Mouse (Mus musculus) G1E (cell line): ENCODE data around the gene 3425401B19Rik. TPM values are rescaled to one million over a fixed set of nuclear protein-coding genes. Genes with fewer than 3 reads are reported as not detected.

Experiments used
- ATAC-seq: 2 replicates; pipeline ENCODE4 v1.8.0; 2016; ENCODE audit warnings: mild to moderate bottlenecking; ENCODE audit not compliant: insufficient number of reproducible peaks, poor library complexity, low FRiP score, severe bottlenecking; ENCODE audit errors: extremely low read depth
- DNase-seq: peaks from one replicate; pipeline ENCODE4 v3.0.0; 2012; ENCODE audit warnings: low spot score
- H3K27me3 ChIP-seq: 2 replicates; pipeline ENCODE4 v1.6.1; 2012; ENCODE audit warnings: mild to moderate bottlenecking, low read length, inconsistent platforms; ENCODE audit not compliant: insufficient read depth
- H3K36me3 ChIP-seq: replicated peaks from 2 replicates; pipeline ENCODE3; 2012; ENCODE audit warnings: mild to moderate bottlenecking, inconsistent platforms
- H3K4me1 ChIP-seq: 2 replicates; pipeline ENCODE4 v1.6.1; 2012; ENCODE audit warnings: low read depth, low read length, inconsistent platforms, mixed read lengths; ENCODE audit not compliant: insufficient read depth
- H3K4me3 ChIP-seq: 2 replicates; pipeline ENCODE4 v1.5.1; 2012; ENCODE audit warnings: low read depth, mild to moderate bottlenecking, inconsistent platforms, low read length, moderate library complexity, mixed read lengths
- H3K9me3 ChIP-seq: replicated peaks from 2 replicates; pipeline ENCODE4 v1.6.1; 2012; ENCODE audit warnings: inconsistent platforms
- CTCF ChIP-seq: IDR thresholded peaks from 2 replicates; pipeline ENCODE4 v1.5.1; 2012; ENCODE audit warnings: low read depth, low read length, inconsistent platforms, mixed read lengths
- GATA1 ChIP-seq: IDR thresholded peaks from 2 replicates; pipeline ENCODE4 v1.6.1; 2012; ENCODE audit warnings: borderline replicate concordance, low read length, inconsistent platforms, mixed read lengths
- GATA2 ChIP-seq: IDR thresholded peaks from 2 replicates; pipeline ENCODE4 v1.6.1; 2012; ENCODE audit warnings: low read depth, low read length, inconsistent platforms, borderline replicate concordance
- POLR2AphosphoS5 ChIP-seq: IDR thresholded peaks from 2 replicates; pipeline ENCODE4 v1.6.1; 2012; ENCODE audit warnings: low read depth, low read length, inconsistent platforms; ENCODE audit not compliant: insufficient replicate concordance
- TAL1 ChIP-seq: conservative IDR thresholded peaks from 2 replicates; pipeline ENCODE4 v1.6.1; 2012; ENCODE audit warnings: low read depth, low read length, inconsistent platforms, mixed read lengths
- polyA plus RNA-seq: library from polyadenylated mRNA; stranded (reverse); fragments of >175 nt; gene quantifications from 2 replicates; pipeline ENCODE4 v1.2.3, GENCODE M21; 2012
- total RNA-seq, 2 experiments: library from RNA; stranded (forward) in 1 of 2; stranded (reverse) in 1 of 2; fragments of 200-1000 nt in 1 of 2; fragments of >200 nt in 1 of 2; fragmentation: Nextera tagmentation in 1 of 2; gene quantifications; 2 replicates each; pipeline ENCODE4 v1.2.3; 2014 to 2017

Gene 3425401B19Rik
- total and polyA plus RNA-seq, 3 experiments: 0.05 TPM; not detected in 2

- no peaks in the 10 kb centered on the region for H3K36me3 ChIP-seq
- DNase-seq (no peak), ATAC-seq (no peak)
- H3K4me3 ChIP-seq: no peak overlapping the region
- no peaks in the 10 kb centered on the region for H3K27me3 ChIP-seq
- H3K4me1 ChIP-seq: no peaks in the 10 kb centered on the region
- no peak for TF ChIP-seq POLR2AphosphoS5
- TF ChIP-seq CTCF: no peak
- TF ChIP-seq GATA2: no peak
- no peak for TF ChIP-seq GATA1
- no peak for TF ChIP-seq TAL1
- H3K9me3 ChIP-seq: peaks cover 31% of the 10 kb centered on the region
Observed at GRCm38 (mm10) chr14:32696344-32696743, 11.3 kb upstream of the 3425401B19Rik start.

GRCm38 (mm10) chr14:32695906-32696305 is 10.8 kb upstream of the 3425401B19Rik start:
- H3K4me1 ChIP-seq: no peaks in the 10 kb centered on the region
- TF ChIP-seq POLR2AphosphoS5: no peak
- no peak for TF ChIP-seq TAL1
- no peak for TF ChIP-seq GATA2
- TF ChIP-seq CTCF: no peak
- TF ChIP-seq GATA1: no peak
- no peak overlapping the region for H3K4me3 ChIP-seq
- no peak for DNase-seq
- H3K9me3 ChIP-seq: peaks cover 28% of the 10 kb centered on the region
- no peaks in the 10 kb centered on the region for H3K36me3 ChIP-seq
- H3K27me3 ChIP-seq: no peaks in the 10 kb centered on the region
- no peak for ATAC-seq

- Histone ChIP-seq H3K36me3 (no peaks in the 10 kb centered on the region), H3K9me3 (peaks cover 74% of the 10 kb centered on the region), H3K4me1 (no peaks in the 10 kb centered on the region), H3K27me3 (no peaks in the 10 kb centered on the region; the same call in 1 of the 2 replicates), H3K4me3 (no peak overlapping the region)
- TF ChIP-seq GATA1: no peak
- TF ChIP-seq TAL1: no peak
- TF ChIP-seq CTCF: no peak
- no peak for TF ChIP-seq GATA2
- no peak for TF ChIP-seq POLR2AphosphoS5
- no peak for DNase-seq
- ATAC-seq: no peak
Observed at GRCm38 (mm10) chr14:32684735-32685105, 373 bp downstream of the 3425401B19Rik start.

GRCm38 (mm10) chr14:32683982-32684734 is 935 bp downstream of the 3425401B19Rik start:
- no peak for DNase-seq
- Histone ChIP-seq H3K4me3 (no peak overlapping the region), H3K9me3 (peaks cover 76% of the 10 kb centered on the region), H3K27me3 (no peaks in the 10 kb centered on the region; the same call in 1 of the 2 replicates), H3K4me1 (no peaks in the 10 kb centered on the region), H3K36me3 (no peaks in the 10 kb centered on the region)
- ATAC-seq: no peak
- TF ChIP-seq POLR2AphosphoS5 (no peak), TAL1 (no peak), GATA1 (no peak), CTCF (no peak), GATA2 (no peak)

- no peaks in the 10 kb centered on the region for H3K4me1 ChIP-seq
- TF ChIP-seq POLR2AphosphoS5 (no peak), GATA1 (no peak), GATA2 (no peak)
- H3K36me3 ChIP-seq: no peaks in the 10 kb centered on the region
- peaks cover 73% of the 10 kb centered on the region for H3K9me3 ChIP-seq
- no peak for DNase-seq
- no peaks in the 10 kb centered on the region; the same call in 1 of the 2 replicates for H3K27me3 ChIP-seq
- no peak overlapping the region for H3K4me3 ChIP-seq
- no peak for ATAC-seq
Observed at GRCm38 (mm10) chr14:32683251-32683838, 1.7 kb downstream of the 3425401B19Rik start.

- H3K36me3 ChIP-seq: no peaks in the 10 kb centered on the region
- DNase-seq (no peak), ATAC-seq (no peak)
- no peaks in the 10 kb centered on the region for H3K4me1 ChIP-seq
- TF ChIP-seq GATA2 (no peak), POLR2AphosphoS5 (no peak), TAL1 (no peak), CTCF (no peak), GATA1 (no peak)
- H3K4me3 ChIP-seq: no peak overlapping the region
- no peaks in the 10 kb centered on the region; the same call in 1 of the 2 replicates for H3K27me3 ChIP-seq
- peaks cover 79% of the 10 kb centered on the region for H3K9me3 ChIP-seq
Observed at GRCm38 (mm10) chr14:32682536-32682935, 2.6 kb downstream of the 3425401B19Rik start.

GRCm38 (mm10) chr14:32681603-32682002 is 3.5 kb downstream of the 3425401B19Rik start:
- no peaks in the 10 kb centered on the region for H3K4me1 ChIP-seq
- ATAC-seq: no peak
- TF ChIP-seq POLR2AphosphoS5 (no peak), TAL1 (no peak)
- H3K27me3 ChIP-seq: no peaks in the 10 kb centered on the region; the same call in 1 of the 2 replicates
- no peaks in the 10 kb centered on the region for H3K36me3 ChIP-seq
- peaks cover 75% of the 10 kb centered on the region for H3K9me3 ChIP-seq
- DNase-seq: no peak
- H3K4me3 ChIP-seq: no peak overlapping the region
